Mouse (Mus musculus) intestine, embryonic 14.5 days (tissue): Measurements from ENCODE around the gene Slc25a39. TPM values are rescaled to one million over a fixed set of nuclear protein-coding genes. Genes with fewer than 3 reads are reported as not detected.
"Not testable (repeated sequence)": the region's sequence is repeated elsewhere in the genome, so short reads cannot be mapped to it uniquely, and the experiment has no call there.

ENCODE experiments used
- ATAC-seq: fragments of 200-750 bp; cut with Nextera tagmentation; replicated peaks from 2 replicates; pipeline ENCODE4 v1.8.0; 2017; ENCODE audit warnings: low read depth, moderate number of reproducible peaks, moderate TSS enrichment, moderate library complexity; ENCODE audit not compliant: low FRiP score, low TSS enrichment
- DNase-seq: peaks from one replicate; pipeline ENCODE4 v3.0.0-alpha.2; 2018; ENCODE audit warnings: low spot score
- H3K27ac ChIP-seq: fragments of 300-500 bp; sonication (generic); 2 replicates; pipeline ENCODE4 v1.5.1; 2014; ENCODE audit warnings: low read depth, mild to moderate bottlenecking, control low read depth
- H3K27me3 ChIP-seq: fragments of 300-500 bp; sonication (generic); replicated peaks from 2 replicates; pipeline ENCODE4 v1.6.1; 2014; ENCODE audit warnings: low read length, control low read depth; ENCODE audit not compliant: control insufficient read depth, insufficient read depth
- H3K36me3 ChIP-seq: fragments of 300-500 bp; sonication (generic); 2 replicates; pipeline ENCODE4 v1.6.1; 2014; ENCODE audit warnings: low read length, control low read depth; ENCODE audit not compliant: control insufficient read depth, insufficient read depth
- H3K4me1 ChIP-seq: fragments of 300-500 bp; sonication (generic); replicated peaks from 2 replicates; pipeline ENCODE4 v1.6.1; 2014; ENCODE audit warnings: low read length, control low read depth, mixed read lengths; ENCODE audit not compliant: control insufficient read depth, insufficient read depth
- H3K4me2 ChIP-seq: fragments of 300-500 bp; sonication (generic); 2 replicates; pipeline ENCODE4 v1.6.1; 2014; ENCODE audit warnings: low read length
- H3K4me3 ChIP-seq: fragments of 300-500 bp; sonication (generic); 2 replicates; pipeline ENCODE4 v1.5.1; 2014; ENCODE audit warnings: low read depth, low read length, control low read depth, mixed read lengths
- H3K9ac ChIP-seq: fragments of 300-500 bp; sonication (generic); 2 replicates; pipeline ENCODE4 v1.6.1; 2014; ENCODE audit warnings: mild to moderate bottlenecking, low read length
- H3K9me3 ChIP-seq: fragments of 300-500 bp; sonication (generic); 2 replicates; pipeline ENCODE4 v1.6.1; 2016; ENCODE audit warnings: low read length, control low read depth; ENCODE audit not compliant: control insufficient read depth
- WGBS: fragments of 180-500 bp; shearing (Covaris S2); extraction: QIAGEN DNeasy Blood & Tissue Kit; methylation state at CpG from one replicate; pipeline ENCODE4 v1.1.7; 2014; 5-methylcytosine and 5-hydroxymethylcytosine counted together
- polyA plus RNA-seq: library from polyadenylated mRNA; unstranded; fragments of >200 nt; fragmentation: Nextera tagmentation; extraction: Ambion mirVana; gene quantifications from 2 replicates; pipeline ENCODE4 v1.2.1, GENCODE M21; 2014

Gene Slc25a39
- polyA plus RNA-seq, 1 experiment from 2014 or later: 296 TPM

GRCm38 (mm10) chr11:102411061-102411460, 3.3 kb upstream of the Slc25a39 start:
- H3K4me1 ChIP-seq: peaks cover 11% of the 10 kb centered on the region
- ATAC-seq (no peak), DNase-seq (no peak)
- no peaks in the 10 kb centered on the region for H3K27me3 ChIP-seq
- H3K27ac ChIP-seq: no peak overlapping the region
- no peak overlapping the region for H3K4me3 ChIP-seq
- no peak overlapping the region for H3K9ac ChIP-seq
- H3K36me3 ChIP-seq: no peaks in the 10 kb centered on the region
- WGBS: 74% methylated on average over 3 of the region's 3 CpGs
- H3K4me2 ChIP-seq: no peak overlapping the region
- no peaks in the 10 kb centered on the region for H3K9me3 ChIP-seq

GRCm38 (mm10) chr11:102410345-102410744, 2.6 kb upstream of the Slc25a39 start:
- not testable (repeated sequence) for H3K27me3 ChIP-seq, DNase-seq, H3K9me3 ChIP-seq, H3K36me3 ChIP-seq, ATAC-seq, H3K9ac ChIP-seq, H3K4me3 ChIP-seq, H3K27ac ChIP-seq, H3K4me2 ChIP-seq
- peaks cover 14% of the 10 kb centered on the region for H3K4me1 ChIP-seq
- WGBS: 88% methylated on average over 3 of the region's 3 CpGs

- Histone ChIP-seq H3K4me2 (no peak overlapping the region), H3K4me1 (peaks cover 17% of the 10 kb centered on the region), H3K27ac (peak overlapping the region; percentile 47; the same call in 1 of the 2 replicates), H3K36me3 (peaks cover 4% of the 10 kb centered on the region), H3K9me3 (no peaks in the 10 kb centered on the region), H3K4me3 (no peak overlapping the region), H3K27me3 (no peaks in the 10 kb centered on the region), H3K9ac (no peak overlapping the region)
- ATAC-seq (no peak), DNase-seq (no peak)
- 74% methylated on average over 3 of the region's 3 CpGs for WGBS
These were observed 2.1 kb upstream of the Slc25a39 start for GRCm38 (mm10) chr11:102409795-102410330.

- Histone ChIP-seq H3K9me3 (no peaks in the 10 kb centered on the region), H3K9ac (peak overlapping the region; percentile 29; the same call in 1 of the 2 replicates)
- no peak for ATAC-seq
These were observed 1.4 kb upstream of the Slc25a39 start for GRCm38 (mm10) chr11:102408888-102409794.

GRCm38 (mm10) chr11:102408344-102408876, 664 bp upstream of the Slc25a39 start:
- Histone ChIP-seq H3K4me3 (peak overlapping the region; percentile 68), H3K4me1 (peaks cover 19% of the 10 kb centered on the region), H3K27ac (peak overlapping the region; percentile 92), H3K9me3 (no peaks in the 10 kb centered on the region), H3K27me3 (no peaks in the 10 kb centered on the region), H3K9ac (peak overlapping the region; percentile 83), H3K4me2 (peak overlapping the region; percentile 97), H3K36me3 (peaks cover 19% of the 10 kb centered on the region)
- under 1% methylated on average over 32 of the region's 32 CpGs for WGBS
- DNase-seq: peak; percentile 98
- peak; percentile 92 for ATAC-seq

More at GRCm38 (mm10) chr11:102408888-102409794, 1.4 kb upstream of the Slc25a39 start:
- H3K36me3 ChIP-seq: peaks cover 12% of the 10 kb centered on the region
- 31% methylated on average over 15 of the region's 15 CpGs for WGBS
- peaks cover 19% of the 10 kb centered on the region for H3K4me1 ChIP-seq
- DNase-seq: no peak
- H3K4me2 ChIP-seq: peak overlapping the region; percentile 97
- peak overlapping the region; percentile 68 for H3K4me3 ChIP-seq
- peak overlapping the region; percentile 92 for H3K27ac ChIP-seq
- H3K27me3 ChIP-seq: no peaks in the 10 kb centered on the region

GRCm38 (mm10) chr11:102406900-102407833, 579 bp downstream of the Slc25a39 start:
- H3K4me2 ChIP-seq: peak overlapping the region; percentile 97
- peak; percentile 59 for ATAC-seq
- H3K4me3 ChIP-seq: peak overlapping the region; percentile 68
- H3K9me3 ChIP-seq: no peaks in the 10 kb centered on the region
- peak overlapping the region; percentile 83 for H3K9ac ChIP-seq
- 0 out of 2 replicates have a peak, but pooled peaks cover 2% of the 10 kb centered on the region for H3K27me3 ChIP-seq
- peak; percentile 94 for DNase-seq
- peak overlapping the region; percentile 92 for H3K27ac ChIP-seq
- under 1% methylated on average over 84 of the region's 85 CpGs for WGBS
- peaks cover 19% of the 10 kb centered on the region for H3K4me1 ChIP-seq
- peaks cover 31% of the 10 kb centered on the region for H3K36me3 ChIP-seq

GRCm38 (mm10) chr11:102406401-102406800, 1.3 kb downstream of the Slc25a39 start:
- H3K9me3 ChIP-seq: no peaks in the 10 kb centered on the region
- peak overlapping the region; percentile 97 for H3K4me2 ChIP-seq
- no peak for DNase-seq
- peak overlapping the region; percentile 68 for H3K4me3 ChIP-seq
- 5% methylated on average over 3 of the region's 3 CpGs for WGBS
- no peak for ATAC-seq
- peaks cover 36% of the 10 kb centered on the region for H3K36me3 ChIP-seq
- H3K27ac ChIP-seq: peak overlapping the region; percentile 92; the same call in 1 of the 2 replicates
- H3K9ac ChIP-seq: peak overlapping the region; percentile 83
- H3K27me3 ChIP-seq: 0 out of 2 replicates have a peak, but pooled peaks cover 5% of the 10 kb centered on the region
- H3K4me1 ChIP-seq: peaks cover 19% of the 10 kb centered on the region
